Mouse (Mus musculus) fibroblast of lung, adult 2 months (primary cell): ENCODE data around the gene Fes.

ENCODE experiments used
- DNase-seq: peaks from one replicate; pipeline ENCODE4 v3.0.0-alpha.2; 2011; ENCODE audit warnings: low read depth

Fes gene

DNA sequence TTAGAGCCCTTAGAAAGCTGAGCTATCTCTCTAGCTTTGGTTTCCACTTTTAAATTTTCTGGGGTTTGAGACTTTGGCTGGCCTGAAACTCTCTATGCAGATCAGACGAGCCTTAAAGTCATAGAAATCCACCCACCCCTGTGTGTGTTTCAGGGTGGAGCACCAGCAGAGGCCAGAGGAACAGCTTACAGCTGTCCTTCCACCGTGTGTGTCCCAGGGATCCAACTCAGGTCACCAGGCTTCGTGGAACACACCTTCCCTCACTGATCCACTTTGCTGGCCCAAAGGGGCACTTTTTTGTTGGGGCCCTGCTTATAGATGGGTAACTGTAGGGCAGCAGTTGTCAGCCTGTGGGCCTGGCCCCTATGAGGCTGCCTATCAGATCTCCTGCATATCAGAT is 13.5 kb downstream of the Fes start:
- no peak for DNase-seq

DNA sequence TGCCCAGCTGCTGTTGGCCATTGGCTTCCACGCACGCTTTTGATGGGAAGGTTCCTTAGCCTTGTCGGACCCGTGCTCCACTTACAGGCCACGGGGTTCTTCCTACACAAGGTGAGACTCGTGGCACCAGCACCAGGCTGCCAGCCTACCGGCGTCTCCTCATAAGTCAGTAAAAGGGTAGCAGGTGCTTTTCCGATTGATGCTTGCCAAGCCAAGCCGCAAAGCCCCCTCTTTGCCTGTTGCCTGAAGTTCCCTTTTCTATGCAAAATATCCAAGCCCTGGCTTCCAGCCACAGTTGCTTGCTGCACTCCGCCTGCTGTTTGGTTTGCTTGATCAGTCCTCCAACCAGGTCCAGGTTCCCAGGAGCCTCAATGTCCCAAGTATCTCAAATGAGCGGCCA is 13.9 kb downstream of the Fes start:
- DNase-seq = no peak

DNA sequence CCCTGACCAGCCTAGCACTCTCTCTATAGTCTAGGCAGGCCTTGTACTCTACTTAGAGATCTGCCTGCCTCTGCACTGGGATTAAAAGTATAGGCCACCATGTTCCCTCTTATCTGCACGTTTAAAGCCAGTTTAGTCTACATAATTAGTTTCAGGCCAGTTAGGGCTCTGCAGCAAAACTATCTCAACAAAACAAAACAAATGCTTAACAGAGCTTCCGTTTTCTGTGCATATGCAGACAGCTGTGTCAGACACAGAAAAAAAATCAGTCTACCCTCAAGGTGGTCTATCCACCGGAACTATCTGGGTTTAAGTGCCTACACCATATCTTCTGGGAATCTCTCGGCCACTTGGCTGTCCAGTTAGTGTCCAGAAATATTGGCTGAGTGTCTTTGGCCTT is 14.4 kb downstream of the Fes start:
- no peak for DNase-seq

DNA sequence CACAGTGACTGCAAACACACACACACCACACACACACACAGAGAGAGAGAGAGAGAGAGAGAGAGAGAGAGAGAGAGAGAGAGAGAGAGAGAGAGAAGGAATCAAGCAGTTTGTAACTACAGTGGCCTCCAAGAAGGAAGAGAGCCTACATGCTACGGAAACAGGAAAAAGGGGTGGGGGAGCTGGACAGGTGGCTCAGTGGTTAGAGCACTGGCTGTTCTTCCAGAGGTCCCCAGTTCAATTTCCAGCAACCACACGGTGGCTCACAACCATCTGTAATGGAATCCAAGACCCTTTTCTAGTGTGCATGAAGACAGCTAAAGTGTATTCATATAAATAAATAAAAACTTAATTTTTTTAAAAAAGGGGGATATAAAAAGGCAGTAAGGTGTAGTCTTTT is 15.1 kb downstream of the Fes start:
- no peak for DNase-seq

GRCm38 (mm10) chr7:80372166-80372565 is 15.6 kb downstream of the Fes start:
- DNase-seq = no peak

- DNase-seq = no peak
Observed at GRCm38 (mm10) chr7:80371041-80371751, 16.6 kb downstream of the Fes start, which contains the start of gene Man2a2. Man2a2 (minus strand) TSS chr7:80371375.

GRCm38 (mm10) chr7:80370649-80371040 is 17.1 kb downstream of the Fes start:
- no peak for DNase-seq

DNA sequence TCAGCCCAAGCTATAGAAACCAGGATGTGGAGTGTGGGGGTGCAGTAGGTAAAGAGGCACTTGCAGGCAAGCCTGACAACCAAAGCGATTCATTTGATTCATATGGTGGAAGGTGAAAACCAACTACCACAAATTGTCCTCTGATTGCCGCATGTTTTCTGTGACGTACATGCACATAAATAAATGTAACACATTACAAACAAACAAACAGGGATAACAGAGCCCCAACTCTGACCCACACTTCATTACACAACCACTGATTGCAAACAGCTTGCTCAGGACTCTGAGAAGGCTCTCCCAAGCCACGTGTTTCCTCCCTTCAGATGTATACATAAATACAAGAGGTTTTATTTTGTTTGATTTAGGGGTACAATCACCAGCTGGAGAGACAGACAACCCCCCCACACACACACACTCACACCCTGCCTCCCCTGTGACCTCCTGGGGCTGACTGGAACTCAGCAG is 17.7 kb downstream of the Fes start:
- DNase-seq = no peak

- DNase-seq = no peak
Observed at GRCm38 (mm10) chr7:80369461-80369860, 18.3 kb downstream of the Fes start.

DNA sequence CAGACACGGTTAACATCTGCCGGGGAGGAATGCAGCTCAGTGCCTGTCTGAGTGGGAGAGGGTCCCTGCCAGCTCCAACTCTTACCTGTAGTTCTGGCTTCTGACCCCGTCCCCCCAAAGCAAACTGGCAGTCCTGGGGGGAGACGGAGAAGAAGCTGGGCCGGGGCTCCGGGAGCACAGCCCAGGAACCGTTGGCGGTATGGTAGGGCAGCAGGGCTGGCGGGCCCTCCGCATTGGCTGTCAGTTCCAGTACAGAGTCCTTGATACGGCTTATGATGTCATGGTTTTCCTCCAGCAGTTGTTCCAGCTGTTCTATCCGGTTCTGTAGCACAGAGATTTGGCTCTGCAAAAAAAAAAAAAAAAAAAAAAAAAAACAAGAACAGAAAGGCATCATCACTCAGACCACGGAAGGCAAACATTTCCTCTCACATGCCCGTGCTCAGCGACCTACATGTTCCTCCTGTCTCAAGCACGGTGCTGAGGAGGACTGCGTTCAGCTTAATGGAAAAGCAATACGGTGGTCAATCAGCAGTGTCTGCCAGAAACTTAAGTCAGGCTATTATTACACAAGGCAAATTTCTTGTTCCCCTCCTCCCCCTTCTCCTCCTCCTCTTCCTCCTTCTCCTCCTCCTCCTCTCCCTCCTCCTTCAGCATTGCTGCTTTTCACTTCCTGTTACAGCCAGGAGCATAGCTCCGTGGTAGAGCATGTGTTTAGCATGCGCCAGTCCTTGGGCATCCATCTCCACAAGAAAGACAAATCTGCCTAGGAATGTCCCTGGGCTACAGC is 18.9 kb downstream of the Fes start:
- DNase-seq = no peak

DNA sequence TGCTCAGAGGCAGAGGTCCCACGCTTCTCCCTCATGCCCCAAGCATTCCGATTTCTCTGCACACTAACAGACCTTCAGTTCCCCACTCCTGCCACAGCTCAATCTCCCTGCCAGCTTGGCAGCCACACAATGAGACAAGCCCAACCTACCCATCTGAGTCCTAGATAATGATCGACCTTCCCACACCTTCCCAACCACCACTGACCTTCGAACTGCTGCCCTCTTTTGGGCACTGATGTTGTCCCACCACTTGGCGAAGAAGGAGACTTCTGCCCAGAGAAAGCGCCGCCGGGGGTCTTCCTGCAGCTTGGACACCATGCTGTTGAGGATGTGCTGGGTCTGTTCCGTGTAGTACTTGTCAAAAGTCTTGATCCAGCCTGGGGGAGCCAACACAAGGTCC is 19.7 kb downstream of the Fes start:
- no peak for DNase-seq

DNA sequence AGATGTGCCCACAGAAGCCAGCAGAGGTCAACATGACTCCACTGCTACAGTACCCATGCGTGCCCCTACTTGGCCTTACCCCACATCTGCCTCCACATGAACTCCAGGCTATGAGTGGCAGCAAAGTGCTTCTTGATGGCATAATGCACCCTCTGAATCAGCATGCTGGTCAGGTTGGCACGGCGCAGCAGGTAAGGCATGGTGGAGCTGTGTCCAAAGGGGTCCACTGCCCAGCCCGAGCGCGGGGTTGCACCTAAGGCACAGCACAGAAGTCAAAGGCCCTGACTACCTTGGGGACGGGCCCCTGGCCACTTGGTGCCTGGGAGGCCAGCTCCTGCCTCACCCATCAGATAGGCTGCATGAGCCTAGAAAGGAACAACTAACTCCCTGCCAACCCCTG is 20.5 kb downstream of the Fes start:
- DNase-seq = no peak

DNA sequence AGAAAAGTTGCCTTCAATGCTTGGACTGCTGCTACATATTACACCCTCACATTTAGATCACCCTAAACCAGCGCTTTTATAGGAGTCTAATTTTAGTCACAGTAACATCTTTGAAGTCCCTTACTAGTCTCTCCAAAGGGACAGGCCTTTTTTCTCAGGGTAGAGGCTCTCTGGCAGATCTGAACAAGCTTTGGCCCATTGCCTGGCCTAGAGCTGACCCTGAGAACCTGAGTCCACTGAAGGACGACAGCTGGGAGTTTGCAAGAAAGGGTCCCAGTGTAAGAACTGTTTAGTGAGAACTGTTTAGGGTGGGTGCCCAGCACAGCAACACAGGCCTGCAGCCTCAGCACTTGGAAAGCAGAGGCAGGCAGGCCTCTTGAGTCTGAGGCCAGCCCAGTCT is 22.0 kb downstream of the Fes start:
- no peak for DNase-seq

DNA sequence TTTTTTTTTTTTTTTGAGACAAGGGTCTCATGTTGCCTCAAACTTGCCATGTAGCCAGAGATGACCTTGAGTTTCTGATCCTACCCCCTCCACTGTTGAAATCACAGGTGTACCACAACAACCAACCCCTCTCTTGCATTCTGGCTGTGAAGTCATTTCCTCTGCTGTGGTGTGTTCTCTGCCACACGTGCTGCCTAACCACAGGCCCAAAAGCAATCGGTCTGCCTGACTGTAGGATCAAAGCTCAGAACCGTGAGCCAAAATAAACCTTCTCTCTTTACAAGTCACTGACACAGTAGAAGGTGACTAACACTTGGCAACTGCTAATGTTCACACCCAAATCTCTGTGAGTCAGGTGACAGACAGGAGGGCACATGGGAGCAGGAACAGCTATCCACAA is 27.3 kb downstream of the Fes start:
- no peak for DNase-seq

GRCm38 (mm10) chr7:80358039-80358438 is 29.7 kb downstream of the Fes start:
- DNase-seq = no peak

DNA sequence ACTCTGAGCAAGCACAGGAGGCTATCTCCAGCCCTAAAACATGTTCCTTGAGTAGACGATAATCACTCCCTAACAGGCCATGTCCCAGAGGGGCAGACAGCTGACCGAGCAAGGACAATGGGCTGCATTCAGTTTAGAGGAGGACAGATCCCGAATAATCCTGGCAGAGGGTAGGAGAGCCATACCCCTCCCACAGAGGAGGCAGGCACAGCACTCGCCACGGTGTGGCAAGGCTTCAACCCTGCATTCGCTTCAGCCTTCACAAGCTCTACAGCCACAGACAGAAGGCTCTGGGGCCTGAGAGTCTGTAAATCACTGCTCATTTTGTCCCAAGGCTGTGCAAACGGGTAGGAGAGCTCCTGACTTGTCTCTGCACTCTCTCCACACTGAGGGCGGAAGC is 30.6 kb downstream of the Fes start:
- DNase-seq = no peak

DNA sequence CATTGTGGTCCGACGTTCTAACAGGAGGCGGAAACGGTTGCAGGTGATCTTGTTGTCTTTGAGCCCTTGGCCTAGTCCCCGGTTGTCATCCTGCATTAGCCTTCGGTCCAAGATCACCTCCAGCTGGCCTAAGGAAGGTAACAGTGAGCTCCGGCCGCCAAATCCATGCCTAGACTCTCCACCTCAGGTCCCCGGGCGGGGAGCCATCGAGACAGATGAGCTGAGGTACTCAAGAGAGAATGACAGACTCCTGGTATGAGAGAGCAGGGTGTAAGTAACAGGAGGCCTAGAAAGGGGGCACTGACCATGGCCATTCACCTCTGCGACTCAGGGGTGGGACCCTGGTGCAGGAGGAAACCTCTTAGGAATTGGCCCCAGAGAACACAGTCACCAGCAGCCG is 31.4 kb downstream of the Fes start:
- DNase-seq = no peak

DNA sequence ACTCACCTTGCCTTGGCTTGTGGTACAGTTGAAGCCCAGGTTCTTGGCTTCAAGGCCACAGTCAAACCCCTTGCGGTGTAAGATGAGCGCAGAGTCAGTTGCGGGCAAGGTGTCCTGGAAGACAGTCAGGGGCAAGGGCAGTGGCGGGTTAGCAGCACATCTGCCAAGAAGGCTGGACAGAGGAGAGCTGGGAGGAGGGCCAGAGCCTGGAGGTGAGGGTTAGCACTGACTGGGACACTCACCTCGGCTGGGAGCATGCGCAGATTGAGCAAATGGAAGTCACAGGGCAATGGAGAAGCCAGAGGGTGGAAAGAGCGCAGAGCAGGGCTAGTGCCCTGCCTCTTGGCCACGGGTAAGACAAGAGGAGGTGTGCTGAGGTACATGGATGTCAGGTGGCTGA is 34.8 kb downstream of the Fes start:
- no peak for DNase-seq

DNA sequence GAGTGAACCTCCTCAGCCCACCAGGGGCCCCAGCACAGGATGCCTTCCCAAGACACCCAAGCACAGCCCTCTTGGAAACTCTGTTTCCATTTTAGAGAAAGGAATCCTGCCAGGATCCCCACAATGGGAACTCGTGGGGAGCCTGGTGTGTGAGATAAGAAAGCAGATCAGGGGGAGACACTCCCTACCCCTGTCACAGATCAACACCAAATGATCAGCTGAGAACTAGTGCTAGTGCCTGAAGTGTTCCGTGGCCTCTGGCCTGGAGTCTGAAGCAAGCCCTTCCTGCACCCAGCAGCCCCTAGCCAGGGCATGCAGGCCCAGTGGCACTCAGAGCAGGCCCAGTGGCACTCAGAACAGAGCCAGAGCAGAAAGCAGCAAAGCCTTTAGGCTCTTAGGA is 36.9 kb downstream of the Fes start:
- DNase-seq = no peak

DNA sequence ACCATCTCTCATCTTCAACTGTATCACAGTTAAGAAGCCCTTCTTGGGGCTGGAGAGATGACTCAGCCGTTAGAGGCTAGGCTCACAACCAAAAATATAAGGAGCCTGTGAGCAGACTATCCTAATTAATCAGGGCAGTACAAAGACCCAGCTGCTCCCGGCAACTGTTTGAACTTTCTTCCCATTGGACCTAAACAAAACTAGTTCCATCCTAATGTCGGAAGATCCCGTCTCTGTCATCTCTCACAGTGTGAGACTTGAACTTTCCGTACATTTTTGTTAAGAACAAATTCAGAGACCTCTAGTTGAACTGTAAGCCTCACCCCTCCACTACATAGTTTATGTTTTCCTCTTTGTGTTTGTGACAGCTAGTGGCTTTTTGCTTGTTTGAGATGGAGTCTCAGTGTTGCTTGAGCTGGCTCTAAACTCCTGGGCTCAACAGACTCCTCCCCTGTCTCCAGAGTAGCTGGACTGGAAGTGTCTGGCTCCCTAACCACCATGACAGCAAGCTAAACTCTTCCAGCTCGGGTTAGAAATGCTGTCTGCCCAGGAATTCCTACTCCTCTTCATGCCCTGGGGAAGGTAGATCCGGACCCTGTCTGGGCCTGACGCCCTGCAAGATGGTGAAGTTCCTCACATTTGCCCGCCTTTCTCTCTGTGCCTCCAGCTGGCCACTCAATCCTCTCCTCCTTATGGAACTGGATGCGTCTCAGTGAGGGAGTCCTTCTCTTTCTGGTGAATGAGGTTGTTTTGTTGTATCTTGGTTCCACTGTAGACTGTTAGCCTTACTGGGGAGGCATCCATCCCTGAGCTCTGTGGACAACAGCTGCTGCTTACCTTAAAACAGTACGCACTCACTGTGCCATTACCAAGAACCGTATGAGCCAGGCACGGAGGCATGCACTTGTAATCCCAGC is 39.8 kb downstream of the Fes start:
- no peak for DNase-seq

DNA sequence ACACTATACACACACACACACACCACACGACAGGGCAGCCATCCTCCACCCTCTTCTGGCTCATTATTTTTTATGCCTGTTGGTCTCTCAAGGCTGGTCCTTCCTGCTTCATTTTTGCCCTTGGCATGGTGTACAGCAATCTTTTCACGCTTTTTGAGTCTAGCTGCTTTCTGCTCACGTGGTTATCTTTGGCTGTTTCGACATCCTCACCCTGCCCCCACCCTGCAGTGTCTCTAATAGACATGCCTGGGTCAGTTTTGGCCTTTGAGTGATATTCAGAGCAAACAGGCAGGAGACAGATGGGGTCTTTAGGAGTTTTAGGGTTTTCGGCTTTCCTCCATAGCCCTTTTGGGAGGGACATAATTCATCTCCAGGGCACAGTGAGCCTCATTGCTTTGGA is 40.9 kb downstream of the Fes start:
- no peak for DNase-seq

DNA sequence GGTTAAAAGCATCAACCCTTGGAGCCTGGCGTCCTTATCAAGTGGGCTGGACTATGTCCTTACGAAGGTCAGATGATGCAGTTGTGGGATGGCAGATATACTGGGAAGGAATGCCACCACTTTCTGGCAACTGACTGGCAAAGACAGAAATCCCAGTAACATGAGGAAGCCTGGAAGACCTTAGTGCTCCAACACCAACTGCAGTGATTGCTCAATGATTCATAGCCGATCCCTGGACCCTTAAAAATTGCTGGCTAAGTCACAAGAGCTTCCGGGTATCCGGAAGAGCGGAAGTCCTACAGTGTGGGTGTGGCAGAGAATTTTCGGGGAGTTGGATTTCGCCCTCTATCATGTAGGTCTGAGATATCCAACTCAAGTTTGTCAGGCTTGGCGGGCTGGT is 41.6 kb downstream of the Fes start:
- no peak for DNase-seq
